Mouse (Mus musculus) testis, adult 2 months (tissue): ENCODE results near the gene Gcnt7.

Experiments
- CTCF ChIP-seq: fragments of 200-500 bp; IDR thresholded peaks from 2 replicates; pipeline ENCODE4 v1.5.1; 2012; ENCODE audit warnings: low read depth, mild to moderate bottlenecking, inconsistent platforms, low read length, moderate library complexity; ENCODE audit not compliant: control insufficient read depth, insufficient read depth, insufficient replicate concordance
- POLR2A ChIP-seq: fragments of 200-500 bp; IDR thresholded peaks from 2 replicates; pipeline ENCODE4 v1.6.1; 2012; ENCODE audit warnings: low read depth, mild to moderate bottlenecking, inconsistent platforms, low read length, moderate library complexity; ENCODE audit not compliant: control insufficient read depth

GRCm38 (mm10) chr2:172483766-172484413 lies 25.5 kb upstream of the Gcnt7 start:
- TF ChIP-seq CTCF (no peak), POLR2A (no peak)
